In the genomic region with DNA sequence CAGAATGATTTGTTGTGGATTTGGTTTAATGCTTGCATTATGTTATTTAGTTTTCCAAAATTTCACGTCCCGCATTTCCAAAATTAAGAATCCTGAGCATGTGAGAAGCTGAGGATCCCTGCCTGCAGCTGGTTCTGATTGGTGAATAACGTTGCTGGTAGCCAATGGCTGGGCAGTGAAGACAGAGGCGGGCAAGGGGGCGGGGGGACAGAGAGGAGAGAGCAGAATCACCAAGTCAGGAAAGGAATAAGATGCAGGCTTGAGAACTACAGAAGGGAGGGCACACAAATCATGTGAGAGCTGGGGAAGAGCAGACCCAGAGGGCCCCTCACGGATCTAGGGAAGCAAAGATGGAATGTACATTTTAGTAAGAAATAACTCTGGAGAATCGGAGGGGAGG, we compare ENCODE assay signal across 8 mouse cellular contexts.
DNase-seq lines count a peak whose midpoint lies in the region; ATAC-seq lines count a peak whose summit lies in the region.
"Had no signal": no experiment of that assay in that cellular context is flagged by ENCODE, and none has a peak within 500 bp of the region (broad histone marks: within the 10 kb centered on the region; RNA-seq: fewer than 3 reads in every experiment).

No protein-coding gene starts in this region.

- H3K9me3 ChIP-seq in embryonic facial prominence, embryonic 15.5 days (replicated peaks) = no peaks in the 10 kb centered on the region
- H3K9me3 ChIP-seq in intestine, embryonic 15.5 days = no peaks in the 10 kb centered on the region

- no peak overlapping the region for H3K27ac ChIP-seq in embryonic facial prominence, embryonic 15.5 days (replicated peaks)
- H3K27ac ChIP-seq in intestine, embryonic 15.5 days = no peak overlapping the region
- H3K27ac ChIP-seq: liver, embryonic 14.5 days had no signal

- peak; percentile 49 to 58 for DNase-seq in kidney, postnatal 4 days
- no peak for DNase-seq in kidney, adult 11 months
- DNase-seq in retina, postnatal 1 day = peak; percentile 67
- no peak for DNase-seq in left cerebral cortex, adult 11 months (ENCODE audit: low spot score)
- no peak for DNase-seq in thymus, postnatal 0 days (ENCODE audit: low spot score)

- H3K9ac ChIP-seq in embryonic facial prominence, embryonic 15.5 days = no peak overlapping the region; the same call in 1 of the 2 replicates
- no peak overlapping the region for H3K9ac ChIP-seq in intestine, embryonic 15.5 days
- H3K9ac ChIP-seq: liver, embryonic 14.5 days had no signal

- no peak for ATAC-seq in embryonic facial prominence, embryonic 15.5 days (ENCODE audit: insufficient number of reproducible peaks, low FRiP score, low TSS enrichment, low read depth)
- ATAC-seq in intestine, embryonic 15.5 days = peak; percentile 78

- H3K4me3 ChIP-seq in embryonic facial prominence, embryonic 15.5 days (replicated peaks) = peak overlapping the region; percentile 21
- no peak overlapping the region for H3K4me3 ChIP-seq in intestine, embryonic 15.5 days (replicated peaks)

- H3K4me1 ChIP-seq in embryonic facial prominence, embryonic 15.5 days = peaks cover 14% of the 10 kb centered on the region
- H3K4me1 ChIP-seq in intestine, embryonic 15.5 days (replicated peaks) = no peaks in the 10 kb centered on the region

- peak overlapping the region; percentile 40 for H3K4me2 ChIP-seq in embryonic facial prominence, embryonic 15.5 days (replicated peaks)
- peak overlapping the region; percentile 44 for H3K4me2 ChIP-seq in intestine, embryonic 15.5 days (replicated peaks)

- no peaks in the 10 kb centered on the region for H3K36me3 ChIP-seq in embryonic facial prominence, embryonic 15.5 days
- H3K36me3 ChIP-seq in intestine, embryonic 15.5 days = no peaks in the 10 kb centered on the region

- no peaks in the 10 kb centered on the region for H3K27me3 ChIP-seq in embryonic facial prominence, embryonic 15.5 days
- H3K27me3 ChIP-seq in intestine, embryonic 15.5 days (replicated peaks) = no peaks in the 10 kb centered on the region

- WGBS in embryonic facial prominence, embryonic 15.5 days = 8% methylated on average over 7 of the region's 7 CpGs
- WGBS in intestine, embryonic 15.5 days = 10% methylated on average over 7 of the region's 7 CpGs

Comparison
In these comparisons a context has a peak if more than half of its experiments do, and no peak if none do; other contexts are left out.
1. DNase-seq: peak in kidney, postnatal 4 days (2 of 2) and retina, postnatal 1 day (single experiment); none in kidney, adult 11 months (single experiment), left cerebral cortex, adult 11 months (single experiment) and thymus, postnatal 0 days (single experiment).